Mouse (Mus musculus): ENCODE results near the gene Nop2.

Gene Nop2

DNA sequence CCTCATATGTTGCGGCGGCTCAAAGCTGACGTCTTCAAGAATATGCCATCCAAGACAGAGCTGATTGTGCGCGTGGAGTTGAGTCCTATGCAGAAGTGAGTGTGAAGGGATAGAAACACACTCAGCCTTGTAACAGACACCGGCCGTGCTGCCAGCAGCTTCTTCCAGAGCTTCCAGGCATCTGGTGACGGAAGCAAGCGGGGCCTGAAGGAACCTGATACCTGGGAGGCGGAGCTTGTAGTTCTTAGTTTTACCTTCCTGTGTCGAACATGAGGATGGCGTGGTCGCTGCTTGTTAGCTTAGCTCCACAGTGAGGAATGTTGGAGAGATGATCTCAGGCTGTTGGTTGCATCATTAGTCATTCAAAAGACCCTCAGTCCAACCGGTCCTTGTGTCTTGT lies 22.3 kb upstream of the Nop2 start:
- in situ Hi-C loops (cut with MseI, MboI): no loop called here

GRCm38 (mm10) chr6:125110927-125111326 lies 20.8 kb upstream of the Nop2 start:
- in situ Hi-C loops (cut with MseI, MboI): no loop called here

DNA sequence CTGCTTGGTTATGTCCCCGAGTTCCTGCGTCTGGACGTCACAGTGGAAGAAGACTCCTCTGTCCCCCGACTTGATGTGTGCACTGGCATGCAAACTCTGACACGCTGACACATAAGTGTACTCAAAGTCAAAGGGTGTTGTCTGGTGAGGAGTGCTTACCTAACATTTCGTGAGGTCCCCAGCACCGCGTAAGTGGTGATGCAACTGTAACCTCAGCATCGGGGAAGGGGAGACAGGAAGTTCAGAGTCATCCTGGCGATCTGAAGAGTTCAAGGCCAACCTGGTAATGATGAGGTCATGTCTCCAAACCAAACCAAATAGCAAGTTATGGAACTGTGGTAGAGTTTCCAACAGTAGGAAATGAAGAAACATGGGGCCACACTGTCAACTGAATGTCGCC lies 19.2 kb upstream of the Nop2 start:
- in situ Hi-C loops (cut with MseI, MboI): no loop called here

DNA sequence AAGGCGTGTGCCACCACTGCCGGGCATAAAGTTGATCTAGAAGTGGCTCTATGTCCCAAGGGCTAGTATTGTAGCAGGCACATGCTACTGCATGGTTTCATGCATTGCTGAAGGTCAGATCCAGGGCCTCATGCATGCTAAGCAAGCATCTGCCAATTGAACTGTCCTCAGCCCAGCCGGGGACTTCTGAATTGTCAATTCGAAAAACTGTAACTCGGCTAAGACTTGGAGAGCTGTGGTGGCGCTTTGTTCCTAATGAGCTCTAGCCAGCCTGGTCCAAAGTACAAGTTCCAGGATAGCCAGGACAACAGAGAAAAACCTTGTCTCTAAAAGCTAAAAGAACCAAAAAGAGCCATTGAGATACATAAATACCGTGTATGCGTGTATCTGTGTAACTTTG lies 12.3 kb upstream of the Nop2 start:
- in situ Hi-C loops (cut with MseI, MboI): no loop called here

GRCm38 (mm10) chr6:125128724-125129123 lies 3.0 kb upstream of the Nop2 start:
- in situ Hi-C loops (cut with MseI, MboI): no loop called here

DNA sequence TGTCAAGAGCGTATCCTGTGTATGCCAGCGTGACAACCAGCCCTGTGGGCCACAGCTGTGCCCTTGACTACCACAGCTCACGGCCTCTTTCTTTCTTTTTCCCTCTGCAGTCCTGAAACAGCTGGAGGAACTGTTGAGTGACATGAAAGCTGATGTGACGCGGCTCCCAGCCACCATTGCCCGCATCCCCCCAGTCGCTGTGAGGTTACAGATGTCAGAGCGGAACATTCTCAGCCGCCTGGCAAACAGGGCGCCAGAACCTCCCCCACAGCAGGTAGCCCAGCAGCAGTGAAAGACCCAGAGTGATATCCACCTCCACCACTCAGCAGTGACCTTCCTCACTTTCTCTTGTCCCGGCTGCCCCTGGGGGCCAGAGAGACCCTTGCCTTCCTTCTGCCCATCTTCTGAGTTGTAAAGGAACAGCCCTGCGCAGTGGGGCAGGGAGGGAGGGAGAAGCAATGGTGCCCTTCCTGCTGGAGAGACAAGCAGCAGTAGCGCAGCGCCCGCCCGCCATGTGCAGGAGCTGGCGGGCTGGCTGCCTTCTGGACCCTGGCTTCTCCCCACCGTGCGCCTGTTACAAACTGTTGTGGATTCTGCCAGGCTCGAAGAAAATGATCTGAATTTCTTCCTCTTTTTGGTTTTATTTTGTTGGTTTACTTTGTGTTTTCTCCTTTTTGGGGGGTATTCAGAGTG lies 1.9 kb upstream of the Nop2 start:
- in situ Hi-C loops (cut with MseI, MboI): no loop called here

GRCm38 (mm10) chr6:125132470-125132869 lies 761 bp downstream of the Nop2 start:
- in situ Hi-C loops (cut with MseI, MboI): no loop called here

DNA sequence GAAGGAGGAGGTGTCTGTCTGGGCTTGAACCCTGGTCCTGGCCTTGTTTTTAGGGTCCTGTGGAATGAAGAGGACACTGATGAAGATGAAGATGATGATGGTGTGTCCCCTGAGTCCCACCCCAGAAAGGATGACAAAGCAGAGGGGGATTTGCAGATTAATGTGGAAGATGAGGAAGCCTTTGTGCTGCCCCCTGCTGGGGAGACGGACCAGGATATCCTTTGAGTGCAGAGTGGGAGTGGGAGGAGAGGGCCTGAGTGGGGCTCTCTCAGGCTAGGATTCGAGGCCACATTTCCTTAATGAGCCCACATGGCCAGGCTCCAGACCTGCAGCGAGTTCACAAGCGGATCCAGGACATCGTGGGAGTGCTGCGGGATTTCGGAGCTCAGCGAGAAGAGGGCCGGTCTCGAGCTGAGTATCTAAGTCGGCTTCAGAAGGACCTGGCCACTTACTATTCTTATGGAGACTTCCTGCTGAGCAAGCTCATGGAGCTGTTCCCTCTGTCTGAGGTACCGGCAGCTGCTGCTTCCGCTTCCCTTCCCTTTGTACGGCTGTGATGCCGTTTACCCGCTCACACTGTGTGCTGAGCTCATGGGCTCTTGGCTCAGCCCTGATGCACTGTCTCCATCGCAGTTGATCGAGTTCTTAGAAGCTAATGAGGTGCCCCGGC lies 5.4 kb downstream of the Nop2 start:
- in situ Hi-C loops (cut with MseI, MboI): no loop called here

GRCm38 (mm10) chr6:125139747-125140146 lies 8.0 kb downstream of the Nop2 start:
- in situ Hi-C loops (cut with MseI, MboI): no loop called here

- in situ Hi-C loops (cut with MseI, MboI): no loop called here
Observed at GRCm38 (mm10) chr6:125142436-125142835, 10.7 kb downstream of the Nop2 start.

DNA sequence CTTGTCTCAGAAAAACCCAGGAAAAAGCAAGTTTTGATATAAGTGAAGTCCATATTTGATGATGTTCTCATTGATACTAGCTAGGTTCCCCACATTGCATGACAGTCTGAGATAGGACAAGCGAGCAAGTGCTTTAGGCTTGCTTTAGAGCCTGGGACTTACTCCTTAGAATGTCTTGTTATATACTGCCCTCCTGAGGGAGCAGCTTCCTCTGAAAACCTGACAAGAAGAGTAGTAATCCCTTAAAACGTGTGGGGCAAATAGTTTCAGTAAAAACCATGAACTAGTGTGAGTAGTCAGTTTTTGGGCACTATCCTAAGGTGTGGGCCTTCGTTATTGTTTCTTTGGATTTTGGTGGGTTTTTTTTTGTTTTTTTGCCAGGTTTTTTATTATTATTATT lies 11.4 kb downstream of the Nop2 start:
- in situ Hi-C loops (cut with MseI, MboI): no loop called here

DNA sequence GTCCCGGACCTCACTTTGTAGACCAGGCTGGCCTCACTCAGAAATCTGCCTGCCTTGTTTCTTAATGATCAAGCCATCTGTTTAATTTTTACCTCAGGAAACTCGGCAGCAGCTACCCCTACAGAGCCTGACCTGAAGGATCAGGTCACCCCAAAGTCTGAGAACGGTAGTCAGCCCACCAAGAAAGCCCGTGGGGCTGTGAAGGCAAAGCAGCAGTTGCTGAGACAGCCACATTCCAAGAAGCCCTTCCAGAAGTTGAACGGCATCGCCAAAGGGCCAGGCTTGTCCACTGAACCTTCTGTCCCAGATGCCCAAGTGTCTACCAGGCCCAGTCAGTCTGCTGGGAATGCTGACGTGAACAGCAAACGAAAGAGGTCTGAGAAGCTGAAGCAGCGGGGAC lies 12.2 kb downstream of the Nop2 start:
- in situ Hi-C loops (cut with MseI, MboI): no loop called here

DNA sequence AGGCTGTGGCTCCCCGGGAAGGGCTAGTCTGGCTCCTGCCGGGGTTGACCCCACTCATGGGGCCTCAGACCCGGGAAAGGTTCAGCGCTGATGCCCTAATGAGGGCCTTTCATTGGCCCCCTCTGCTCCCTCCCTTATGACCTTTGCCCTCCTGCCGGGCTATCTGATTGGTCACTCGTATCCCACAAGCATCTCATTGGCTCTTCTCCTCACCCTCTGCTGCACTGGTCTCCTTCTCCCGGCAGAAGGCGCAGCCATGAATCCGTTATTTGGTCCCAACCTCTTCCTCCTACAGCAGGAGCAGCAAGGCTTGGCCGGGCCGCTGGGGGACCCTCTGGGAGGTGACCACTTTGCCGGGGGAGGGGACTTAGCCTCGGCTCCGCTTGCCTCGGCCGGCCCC lies 13.3 kb downstream of the Nop2 start, which contains the start of gene Iffo1:
Gene Iffo1, plus strand, starts transcription at position 241 of the 400 bp plus-strand sequence.
- in situ Hi-C loops (cut with MseI, MboI): no loop called here

GRCm38 (mm10) chr6:125145479-125145951 lies 13.8 kb downstream of the Nop2 start:
- in situ Hi-C loops (cut with MseI, MboI): no loop called here

DNA sequence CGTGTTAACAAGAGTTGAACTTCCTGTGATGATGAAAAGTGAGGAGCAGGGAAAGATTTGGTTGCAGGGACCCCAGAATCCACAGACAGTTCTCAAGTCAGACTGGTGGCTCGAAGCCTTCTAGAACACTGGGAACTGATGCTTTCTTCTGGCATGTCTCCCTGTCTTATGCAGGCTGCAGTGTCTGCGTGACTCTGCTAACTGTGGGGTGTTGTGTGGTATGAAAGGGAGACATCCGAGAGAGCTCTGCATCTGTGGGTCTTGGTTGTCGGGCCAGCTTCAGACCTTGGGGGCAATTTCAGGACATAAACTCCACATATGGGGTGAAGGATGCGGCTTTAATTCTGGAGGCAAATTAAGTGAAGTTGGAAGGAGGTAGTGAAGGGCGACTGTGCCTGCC lies 14.4 kb downstream of the Nop2 start:
- in situ Hi-C loops (cut with MseI, MboI): no loop called here

DNA sequence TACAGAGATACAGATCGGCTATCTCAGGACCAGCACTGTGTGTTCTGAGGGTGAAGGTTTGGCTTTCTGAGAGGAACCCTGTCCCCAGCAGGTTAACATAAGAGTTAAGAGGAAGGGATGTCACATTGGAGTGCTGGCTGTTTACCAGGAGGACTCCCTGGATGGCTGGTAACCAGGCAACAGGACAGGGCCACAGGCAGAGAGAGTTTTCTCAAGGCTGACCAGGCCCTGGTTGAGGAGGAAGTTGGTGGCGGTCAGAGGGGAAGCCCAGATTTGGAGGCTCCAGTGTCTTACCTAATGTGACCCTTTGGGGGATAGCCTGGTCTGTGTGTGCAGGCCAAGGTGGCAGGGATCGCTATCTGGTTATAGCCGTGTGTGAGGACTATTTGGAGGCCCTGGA lies 15.1 kb downstream of the Nop2 start:
- in situ Hi-C loops (cut with MseI, MboI): no loop called here

- in situ Hi-C loops (cut with MseI, MboI): no loop called here
Observed at GRCm38 (mm10) chr6:125147329-125147728, 15.6 kb downstream of the Nop2 start.

DNA sequence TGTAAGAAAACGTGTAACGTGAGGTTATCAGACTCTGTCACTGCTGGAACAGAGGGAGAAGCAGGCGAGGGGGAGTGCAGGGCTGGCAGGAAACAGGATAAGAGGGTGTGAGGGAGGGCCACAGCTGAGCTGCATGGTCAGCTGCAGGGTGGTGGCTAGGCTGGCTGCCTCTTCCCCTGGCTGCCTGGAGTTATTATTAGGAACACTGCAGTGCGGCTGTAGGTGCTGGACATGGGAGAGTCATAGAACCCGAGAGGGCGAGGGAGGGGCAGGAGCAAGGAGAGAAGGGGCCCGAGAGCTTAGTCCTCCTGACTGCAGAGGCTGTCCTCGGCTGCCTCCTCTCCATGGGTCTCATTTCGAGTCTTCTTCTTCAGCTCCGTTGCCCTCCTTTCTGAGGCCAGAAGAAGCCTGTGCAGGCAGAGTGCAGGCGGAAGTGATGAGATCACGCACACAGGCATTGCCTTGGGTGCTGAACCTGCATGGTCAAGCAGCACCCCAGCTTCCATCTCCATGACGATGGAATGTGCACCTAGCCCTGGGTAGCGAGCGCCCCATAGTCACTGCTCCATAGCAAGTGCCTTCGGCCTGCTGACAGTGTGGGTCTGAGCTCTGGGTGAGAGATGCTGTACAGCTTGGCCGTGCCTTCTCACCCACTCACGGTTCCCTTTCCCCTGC lies 16.7 kb downstream of the Nop2 start:
- in situ Hi-C loops (cut with MseI, MboI): no loop called here

- in situ Hi-C loops (cut with MseI, MboI): no loop called here
Observed at GRCm38 (mm10) chr6:125148926-125149568, 17.3 kb downstream of the Nop2 start.

DNA sequence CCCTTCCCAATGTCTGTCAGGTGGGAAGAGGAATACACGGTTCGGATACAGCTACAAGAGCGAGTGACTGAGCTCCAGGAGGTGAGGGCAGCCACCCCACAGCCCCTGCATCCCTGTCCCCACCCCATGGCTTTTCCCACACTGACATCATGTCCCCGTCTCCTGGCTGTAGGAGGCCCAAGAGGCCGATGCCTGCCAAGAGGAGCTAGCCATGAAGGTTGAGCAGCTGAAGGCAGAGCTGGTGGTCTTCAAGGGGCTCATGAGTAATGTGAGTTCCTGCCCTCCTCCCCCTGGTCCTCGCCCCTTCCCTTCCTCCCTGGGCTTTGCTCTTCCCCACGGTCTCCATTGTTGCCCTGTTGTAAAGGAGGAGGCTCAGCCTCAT lies 17.9 kb downstream of the Nop2 start:
- in situ Hi-C loops (cut with MseI, MboI): no loop called here

GRCm38 (mm10) chr6:125152212-125153017 lies 20.7 kb downstream of the Nop2 start:
- in situ Hi-C loops (cut with MseI, MboI): no loop called here

GRCm38 (mm10) chr6:125153018-125153389 lies 21.3 kb downstream of the Nop2 start:
- in situ Hi-C loops (cut with MseI, MboI): no loop called here

All from mouse trophoblast stem cell (cell line).